Mouse (Mus musculus) skeletal muscle tissue, adult 2 months (tissue): ENCODE results near the gene Cdhr4.
A peak's percentile ranks its signal among the peaks of the same experiment; 100 is the strongest.

Source experiments
- DNase-seq: peaks from one replicate; pipeline ENCODE4 v3.0.0-alpha.2; 2012; ENCODE audit warnings: low read depth, low spot score

Cdhr4 gene

GRCm38 (mm10) chr9:107992197-107992596, at the start of gene Cdhr4:
Cdhr4 (plus strand) TSS chr9:107992497.
- no peak for DNase-seq

GRCm38 (mm10) chr9:107947241-107948194, 44.8 kb upstream of the Cdhr4 start:
- peak; percentile 43 for DNase-seq

GRCm38 (mm10) chr9:107949184-107949921, 42.9 kb upstream of the Cdhr4 start:
- no peak for DNase-seq

- no peak for DNase-seq
These were observed 42.4 kb upstream of the Cdhr4 start, which contains the start of gene Traip for GRCm38 (mm10) chr9:107949922-107950235. Traip (plus strand) TSS chr9:107950136.

- DNase-seq = peak; percentile 83
These were observed 41.6 kb upstream of the Cdhr4 start for GRCm38 (mm10) chr9:107950460-107951355.

- DNase-seq = no peak
These were observed 36.5 kb upstream of the Cdhr4 start for GRCm38 (mm10) chr9:107955613-107956289.

- no peak for DNase-seq
These were observed 35.2 kb upstream of the Cdhr4 start for GRCm38 (mm10) chr9:107957141-107957540.

- no peak for DNase-seq
These were observed 32.4 kb upstream of the Cdhr4 start for GRCm38 (mm10) chr9:107959896-107960295.

GRCm38 (mm10) chr9:107960928-107961327, 31.4 kb upstream of the Cdhr4 start:
- no peak for DNase-seq

- DNase-seq = no peak
These were observed 30.9 kb upstream of the Cdhr4 start for GRCm38 (mm10) chr9:107961351-107961762.

- no peak for DNase-seq
These were observed 30.4 kb upstream of the Cdhr4 start for GRCm38 (mm10) chr9:107961881-107962280.

GRCm38 (mm10) chr9:107962916-107963315, 29.4 kb upstream of the Cdhr4 start:
- no peak for DNase-seq

- peak; percentile 85 for DNase-seq
These were observed 28.6 kb upstream of the Cdhr4 start for GRCm38 (mm10) chr9:107963700-107964099.

GRCm38 (mm10) chr9:107964681-107965080, 27.6 kb upstream of the Cdhr4 start:
- DNase-seq = no peak

- no peak for DNase-seq
These were observed 25.6 kb upstream of the Cdhr4 start for GRCm38 (mm10) chr9:107966676-107967075.

- no peak for DNase-seq
These were observed 24.9 kb upstream of the Cdhr4 start for GRCm38 (mm10) chr9:107967437-107967836.

GRCm38 (mm10) chr9:107968531-107968930, 23.8 kb upstream of the Cdhr4 start:
- no peak for DNase-seq

GRCm38 (mm10) chr9:107970311-107970710, 22.0 kb upstream of the Cdhr4 start:
- DNase-seq = no peak

- peak; percentile 66 for DNase-seq
These were observed 20.4 kb upstream of the Cdhr4 start for GRCm38 (mm10) chr9:107971690-107972541.
